Mouse (Mus musculus) myocyte (in vitro differentiated cells): ENCODE measurements at regions not wholly inside any gene's neighbourhood (a gene's known extent, or its start where the extent isn't known, plus 50 kb on each side); places are given as distances from the start of the nearest gene placed in this dataset.

Experiments
- H3K27me3 ChIP-seq: one replicate; pipeline ENCODE4 v1.6.1; 2011; ENCODE audit not compliant: control insufficient read depth, insufficient read depth, insufficient read length
- H3K36me3 ChIP-seq: one replicate; pipeline ENCODE4 v1.6.1; 2011; ENCODE audit not compliant: control insufficient read depth, insufficient read depth
- H3K4me2 ChIP-seq: one replicate; pipeline ENCODE4 v1.6.1; 2011; ENCODE audit warnings: low read depth, control low read depth
- H3K4me3 ChIP-seq: one replicate; pipeline ENCODE4 v1.5.1; 2011; ENCODE audit warnings: mild to moderate bottlenecking, control low read depth, moderate library complexity
- H3K79me2 ChIP-seq: one replicate; pipeline ENCODE4 v1.6.1; 2011; ENCODE audit not compliant: control insufficient read depth, insufficient read depth
- H3ac ChIP-seq: one replicate; pipeline ENCODE4 v1.6.1; 2011; ENCODE audit not compliant: control insufficient read depth, insufficient read length
- CEBPB ChIP-seq: IDR thresholded peaks from 2 replicates; pipeline ENCODE4 v1.6.1; 2011; ENCODE audit warnings: mild to moderate bottlenecking, moderate library complexity; ENCODE audit not compliant: poor library complexity, insufficient read depth, severe bottlenecking
- E2F4 ChIP-seq: IDR thresholded peaks from one replicate; pipeline ENCODE4 v1.6.1; 2011; ENCODE audit warnings: mild to moderate bottlenecking, control low read depth, moderate library complexity; ENCODE audit not compliant: insufficient read depth
- MAX ChIP-seq: IDR thresholded peaks from one replicate; pipeline ENCODE4 v1.6.1; 2011; ENCODE audit warnings: low read depth, mild to moderate bottlenecking, control low read depth
- MYOD1 ChIP-seq, 3 experiments: IDR thresholded peaks; one replicate each; pipeline ENCODE4 v1.6.1; 2011; ENCODE audit warnings: control low read depth in 2 of 3, low read depth in 2 of 3, mild to moderate bottlenecking in 2 of 3, moderate library complexity in 1 of 3; ENCODE audit not compliant: insufficient read length in 2 of 3, control insufficient read depth in 1 of 3
- MYOG ChIP-seq, 3 experiments: IDR thresholded peaks; one replicate each; pipeline ENCODE4 v1.6.1; 2011; ENCODE audit warnings: control low read depth in 2 of 3, low read depth in 2 of 3, mild to moderate bottlenecking in 2 of 3; ENCODE audit not compliant: insufficient read length in 2 of 3, control insufficient read depth in 1 of 3, insufficient read depth in 1 of 3
- POLR2A ChIP-seq: IDR thresholded peaks from one replicate; pipeline ENCODE4 v1.6.1; 2011; ENCODE audit warnings: low read depth, mild to moderate bottlenecking, control low read depth, moderate library complexity; ENCODE audit not compliant: insufficient read length
- POLR2AphosphoS2 ChIP-seq: IDR thresholded peaks from one replicate; pipeline ENCODE4 v1.6.1; 2011; ENCODE audit warnings: low read depth, control low read depth; ENCODE audit not compliant: insufficient read length
- REST ChIP-seq: IDR thresholded peaks from one replicate; pipeline ENCODE4 v1.6.1; 2011; ENCODE audit warnings: mild to moderate bottlenecking, control low read depth, moderate library complexity; ENCODE audit not compliant: insufficient read depth, insufficient read length
- SRF ChIP-seq: IDR thresholded peaks from one replicate; pipeline ENCODE4 v1.6.1; 2011; ENCODE audit warnings: low read depth; ENCODE audit not compliant: control insufficient read depth, insufficient read length
- TCF12 ChIP-seq: IDR thresholded peaks from one replicate; pipeline ENCODE4 v1.6.1; 2011; ENCODE audit warnings: mild to moderate bottlenecking, control low read depth; ENCODE audit not compliant: poor library complexity, insufficient read depth, severe bottlenecking
- TCF3 ChIP-seq: IDR thresholded peaks from one replicate; pipeline ENCODE4 v1.6.1; 2011; ENCODE audit warnings: low read depth, control low read depth; ENCODE audit not compliant: insufficient read length
- USF1 ChIP-seq: IDR thresholded peaks from one replicate; pipeline ENCODE4 v1.6.1; 2011; ENCODE audit warnings: low read depth, mild to moderate bottlenecking, control low read depth, moderate library complexity

GRCm38 (mm10) chr2:70901479-70901878 lies 76.0 kb upstream of the Tlk1 start:
- Histone ChIP-seq H3K79me2 (no peaks in the 10 kb centered on the region), H3ac (no peak overlapping the region), H3K4me3 (no peak overlapping the region), H3K27me3 (no peaks in the 10 kb centered on the region), H3K36me3 (no peaks in the 10 kb centered on the region), H3K4me2 (no peak overlapping the region)
- TF ChIP-seq CEBPB = no peak
- no peak for TF ChIP-seq USF1
- TF ChIP-seq POLR2A = no peak
- TF ChIP-seq MAX = no peak
- no peak for TF ChIP-seq POLR2AphosphoS2
- no peak for TF ChIP-seq TCF3
- no peak for TF ChIP-seq SRF
- TF ChIP-seq REST = no peak
- no peak for TF ChIP-seq E2F4
- TF ChIP-seq MYOD1 (IDR thresholded peaks at IDR 0.05; ENCODE audit: control insufficient read depth in 1 of 3, insufficient read length in 2 of 3, low read depth in 2 of 3) = no peak
- TF ChIP-seq TCF12 = no peak
- no peak for TF ChIP-seq MYOG (IDR thresholded peaks at IDR 0.05; ENCODE audit: control insufficient read depth in 1 of 3, insufficient read depth in 1 of 3, insufficient read length in 2 of 3, low read depth in 2 of 3)

- TF ChIP-seq MYOG (IDR thresholded peaks at IDR 0.05; ENCODE audit: control insufficient read depth in 1 of 3, insufficient read depth in 1 of 3, insufficient read length in 2 of 3, low read depth in 2 of 3) (no peak), E2F4 (no peak), USF1 (no peak), SRF (no peak), CEBPB (no peak), POLR2A (no peak), REST (no peak), TCF12 (no peak), TCF3 (no peak), POLR2AphosphoS2 (no peak), MAX (no peak), MYOD1 (IDR thresholded peaks at IDR 0.05; ENCODE audit: control insufficient read depth in 1 of 3, insufficient read length in 2 of 3, low read depth in 2 of 3) (no peak)
- no peaks in the 10 kb centered on the region for H3K79me2 ChIP-seq
- H3K27me3 ChIP-seq = no peaks in the 10 kb centered on the region
- H3K36me3 ChIP-seq = no peaks in the 10 kb centered on the region
- no peak overlapping the region for H3K4me3 ChIP-seq
- no peak overlapping the region for H3K4me2 ChIP-seq
- no peak overlapping the region for H3ac ChIP-seq
Observed at GRCm38 (mm10) chr2:70899056-70899455, 73.5 kb upstream of the Tlk1 start.

- Histone ChIP-seq H3K4me3 (no peak overlapping the region), H3K4me2 (no peak overlapping the region), H3ac (no peak overlapping the region), H3K27me3 (no peaks in the 10 kb centered on the region), H3K79me2 (no peaks in the 10 kb centered on the region), H3K36me3 (no peaks in the 10 kb centered on the region)
- TF ChIP-seq POLR2AphosphoS2 (no peak), SRF (no peak), TCF12 (no peak), E2F4 (no peak), TCF3 (no peak), MYOG (IDR thresholded peaks at IDR 0.05; ENCODE audit: control insufficient read depth in 1 of 3, insufficient read depth in 1 of 3, insufficient read length in 2 of 3, low read depth in 2 of 3) (no peak), REST (no peak), POLR2A (no peak), MAX (no peak), CEBPB (no peak), USF1 (no peak), MYOD1 (IDR thresholded peaks at IDR 0.05; ENCODE audit: control insufficient read depth in 1 of 3, insufficient read length in 2 of 3, low read depth in 2 of 3) (no peak)
Observed at GRCm38 (mm10) chr2:70898396-70898795, 72.9 kb upstream of the Tlk1 start.

- Histone ChIP-seq H3K79me2 (no peaks in the 10 kb centered on the region), H3K27me3 (no peaks in the 10 kb centered on the region), H3K36me3 (no peaks in the 10 kb centered on the region), H3K4me2 (no peak overlapping the region), H3ac (no peak overlapping the region), H3K4me3 (no peak overlapping the region)
- TF ChIP-seq POLR2A = no peak
- no peak for TF ChIP-seq TCF12
- TF ChIP-seq E2F4 = no peak
- no peak for TF ChIP-seq REST
- no peak for TF ChIP-seq TCF3
- TF ChIP-seq POLR2AphosphoS2 = no peak
- no peak for TF ChIP-seq MYOG (IDR thresholded peaks at IDR 0.05; ENCODE audit: control insufficient read depth in 1 of 3, insufficient read depth in 1 of 3, insufficient read length in 2 of 3, low read depth in 2 of 3)
Observed at GRCm38 (mm10) chr2:70897373-70897772, 71.8 kb upstream of the Tlk1 start.

GRCm38 (mm10) chr2:70889522-70890100 lies 64.1 kb upstream of the Tlk1 start:
- H3K4me2 ChIP-seq = no peak overlapping the region
- no peaks in the 10 kb centered on the region for H3K36me3 ChIP-seq
- H3K4me3 ChIP-seq = no peak overlapping the region
- H3ac ChIP-seq = no peak overlapping the region
- no peak for TF ChIP-seq SRF
- TF ChIP-seq MAX = no peak
- TF ChIP-seq USF1 = no peak
- no peak for TF ChIP-seq CEBPB
- TF ChIP-seq TCF3 = no peak
- TF ChIP-seq POLR2A = no peak
- TF ChIP-seq MYOG (IDR thresholded peaks at IDR 0.05; ENCODE audit: control insufficient read depth in 1 of 3, insufficient read depth in 1 of 3, insufficient read length in 2 of 3, low read depth in 2 of 3) = no peak
- no peak for TF ChIP-seq POLR2AphosphoS2
- no peak for TF ChIP-seq TCF12
- no peak for TF ChIP-seq REST
- no peak for TF ChIP-seq MYOD1 (IDR thresholded peaks at IDR 0.05; ENCODE audit: control insufficient read depth in 1 of 3, insufficient read length in 2 of 3, low read depth in 2 of 3)
- no peak for TF ChIP-seq E2F4
- H3K79me2 ChIP-seq = no peaks in the 10 kb centered on the region
- H3K27me3 ChIP-seq = peaks cover 3% of the 10 kb centered on the region
